9 mouse cellular contexts compared by ENCODE assay signal in the genomic region with DNA sequence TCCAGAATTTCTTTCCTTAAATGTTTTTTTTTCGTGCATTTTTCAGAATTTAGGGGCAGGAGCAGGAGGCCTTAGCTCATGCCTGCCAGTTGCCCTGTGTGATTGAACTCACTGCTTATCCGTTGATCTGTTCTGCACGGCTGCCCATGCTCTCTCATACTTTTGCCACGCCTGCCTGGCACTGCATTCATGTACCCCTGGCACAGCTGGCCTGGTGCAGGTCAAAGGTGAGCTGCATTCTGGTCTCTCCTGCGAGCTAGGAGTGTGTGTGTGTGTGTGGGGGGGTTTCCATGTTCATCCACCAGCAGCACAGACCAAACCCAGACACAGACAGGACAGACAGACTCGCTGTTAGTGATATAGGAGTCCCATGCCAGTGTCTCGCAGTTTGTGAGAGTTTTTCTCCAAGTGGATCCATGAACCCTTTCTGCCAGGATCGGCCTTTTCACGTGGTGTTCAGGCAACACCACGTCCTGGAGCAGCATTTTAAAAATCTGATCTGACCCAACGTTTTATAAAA.
DNase-seq lines count a peak whose midpoint lies in the region; ATAC-seq and TF ChIP-seq lines count a peak whose summit lies in the region.
"Had no signal": no experiment of that assay in that cellular context is flagged by ENCODE, and none has a peak within 500 bp of the region (broad histone marks: within the 10 kb centered on the region; RNA-seq: fewer than 3 reads in every experiment).

No protein-coding gene starts in this region.

- no peak for ATAC-seq in hindbrain, embryonic 12.5 days (ENCODE audit: low FRiP score)

- no peak for TF ChIP-seq CTCF in left cerebral cortex, adult 2 months (IDR thresholded peaks at IDR 0.05)

- 0 out of 2 replicates have a peak, but pooled peaks cover 4% of the 10 kb centered on the region for H3K27me3 ChIP-seq in hindbrain, embryonic 12.5 days

- H3K27ac ChIP-seq in hindbrain, embryonic 12.5 days = peak overlapping the region; percentile 52; the same call in 1 of the 2 replicates
- H3K27ac ChIP-seq in left cerebral cortex, adult 2 months = no peak overlapping the region

- peak; percentile 4 for DNase-seq in urinary bladder, adult 2 months (ENCODE audit: low spot score)
- no peak for DNase-seq in urinary bladder, postnatal 25 days (ENCODE audit: low spot score)
- peak; percentile 36 to 54 for DNase-seq in kidney, postnatal 4 days
- DNase-seq in yolk sac, embryonic 10.5 days (ENCODE audit: low spot score) = no peak
- no peak for DNase-seq in lung, postnatal 36 days
- DNase-seq in left cerebral cortex, adult 2 months (ENCODE audit: extremely low spot score in 1 of 2, low spot score in 2 of 2) = no peak
- DNase-seq: lung, adult 18-20 months; thymus, postnatal 36 days had no signal

- H3K9ac ChIP-seq in hindbrain, embryonic 12.5 days = no peak overlapping the region

- no peak overlapping the region for H3K4me3 ChIP-seq in hindbrain, embryonic 12.5 days
- no peak overlapping the region for H3K4me3 ChIP-seq in left cerebral cortex, adult 2 months

- H3K4me2 ChIP-seq in hindbrain, embryonic 12.5 days (replicated peaks) = no peak overlapping the region

- no peaks in the 10 kb centered on the region for H3K9me3 ChIP-seq in hindbrain, embryonic 12.5 days (replicated peaks)

- peaks cover 23% of the 10 kb centered on the region for H3K4me1 ChIP-seq in hindbrain, embryonic 12.5 days

- intact Hi-C loops in left cerebral cortex, adult 2 months (cut with DNase I) = no loop called here

- 37% methylated on average over 11 of the region's 11 CpGs for WGBS in hindbrain, embryonic 12.5 days

- H3K36me3 ChIP-seq in hindbrain, embryonic 12.5 days = no peaks in the 10 kb centered on the region

Comparison
In these comparisons a context has a peak if more than half of its experiments do, and no peak if none do; other contexts are left out.
1. DNase-seq: peak in urinary bladder, adult 2 months (single experiment) and kidney, postnatal 4 days (2 of 2); none in urinary bladder, postnatal 25 days (single experiment), yolk sac, embryonic 10.5 days (single experiment), lung, postnatal 36 days (single experiment) and left cerebral cortex, adult 2 months (0 of 2).